Mouse (Mus musculus): ENCODE measurements around the gene Ube2f. TPM values are rescaled to one million over a fixed set of nuclear protein-coding genes. Genes with fewer than 3 reads are reported as not detected.
A peak's percentile ranks its signal among the peaks of the same experiment; 100 is the strongest.

The Ube2f gene
- polyA plus RNA-seq, 1 experiment from 2014 or later: 66.3 TPM

- Histone ChIP-seq H3K9ac (ENCODE audit: low read depth, low read length) (peak overlapping the region; percentile 52), H3K36me3 (ENCODE audit: control insufficient read depth, insufficient read depth) (no peaks in the 10 kb centered on the region), H3K4me3 (ENCODE audit: low read depth, low read length) (peak overlapping the region; percentile 37; the same call in 1 of the 2 replicates), H3K27ac (ENCODE audit: low read length) (peak overlapping the region; percentile 98), H3K4me2 (ENCODE audit: low read depth, low read length) (peak overlapping the region; percentile 97), H3K27me3 (ENCODE audit: control insufficient read depth, insufficient read depth, low read depth, low read length) (no peaks in the 10 kb centered on the region), H3K4me1 (ENCODE audit: control insufficient read depth, low read depth, low read length) (peaks cover 44% of the 10 kb centered on the region), H3K9me3 (replicated peaks; ENCODE audit: control insufficient read depth, low read length) (no peaks in the 10 kb centered on the region)
- ATAC-seq (ENCODE audit: low read depth): peak; percentile 54
- 45% methylated on average over 5 of the region's 5 CpGs for WGBS (ENCODE audit: insufficient replicate concordance)
Measured at GRCm38 (mm10) chr1:91248242-91248641, 1.9 kb upstream of the Ube2f start.

- peak overlapping the region; percentile 37 for H3K4me3 ChIP-seq (ENCODE audit: low read depth, low read length)
- no peaks in the 10 kb centered on the region for H3K9me3 ChIP-seq (replicated peaks; ENCODE audit: control insufficient read depth, low read length)
- peak overlapping the region; percentile 98 for H3K27ac ChIP-seq (ENCODE audit: low read length)
- peak overlapping the region; percentile 97 for H3K4me2 ChIP-seq (ENCODE audit: low read depth, low read length)
- 34% methylated on average over 4 of the region's 4 CpGs for WGBS (ENCODE audit: insufficient replicate concordance)
- no peaks in the 10 kb centered on the region for H3K36me3 ChIP-seq (ENCODE audit: control insufficient read depth, insufficient read depth)
- no peak for ATAC-seq (ENCODE audit: low read depth)
- peak overlapping the region; percentile 36; the same call in 1 of the 2 replicates for H3K9ac ChIP-seq (ENCODE audit: low read depth, low read length)
- H3K27me3 ChIP-seq (ENCODE audit: control insufficient read depth, insufficient read depth, low read depth, low read length): no peaks in the 10 kb centered on the region
- H3K4me1 ChIP-seq (ENCODE audit: control insufficient read depth, low read depth, low read length): peaks cover 50% of the 10 kb centered on the region
Measured at GRCm38 (mm10) chr1:91248970-91249369, 1.1 kb upstream of the Ube2f start.

- peaks cover 50% of the 10 kb centered on the region for H3K4me1 ChIP-seq (ENCODE audit: control insufficient read depth, low read depth, low read length)
- under 1% methylated on average over 64 of the region's 70 CpGs for WGBS (ENCODE audit: insufficient replicate concordance)
Measured at GRCm38 (mm10) chr1:91250415-91251147, 477 bp downstream of the Ube2f start.

GRCm38 (mm10) chr1:91251148-91251650 lies 1.1 kb downstream of the Ube2f start:
- peak overlapping the region; percentile 96 for H3K9ac ChIP-seq (ENCODE audit: low read depth, low read length)
- peaks cover 5% of the 10 kb centered on the region; the same call in 1 of the 2 replicates for H3K36me3 ChIP-seq (ENCODE audit: control insufficient read depth, insufficient read depth)
- ATAC-seq (ENCODE audit: low read depth): peak; percentile 3; the same call in 1 of the 2 replicates
- H3K4me1 ChIP-seq (ENCODE audit: control insufficient read depth, low read depth, low read length): peaks cover 50% of the 10 kb centered on the region
- H3K4me3 ChIP-seq (ENCODE audit: low read depth, low read length): peak overlapping the region; percentile 98
- H3K4me2 ChIP-seq (ENCODE audit: low read depth, low read length): peak overlapping the region; percentile 73
- H3K9me3 ChIP-seq (replicated peaks; ENCODE audit: control insufficient read depth, low read length): no peaks in the 10 kb centered on the region
- no peaks in the 10 kb centered on the region for H3K27me3 ChIP-seq (ENCODE audit: control insufficient read depth, insufficient read depth, low read depth, low read length)
- peak overlapping the region; percentile 92 for H3K27ac ChIP-seq (ENCODE audit: low read length)
- WGBS (ENCODE audit: insufficient replicate concordance): 12% methylated on average over 5 of the region's 5 CpGs

More at GRCm38 (mm10) chr1:91250415-91251147, 477 bp downstream of the Ube2f start:
- Histone ChIP-seq H3K27me3 (ENCODE audit: control insufficient read depth, insufficient read depth, low read depth, low read length) (no peaks in the 10 kb centered on the region), H3K9ac (ENCODE audit: low read depth, low read length) (peak overlapping the region; percentile 96), H3K4me3 (ENCODE audit: low read depth, low read length) (peak overlapping the region; percentile 98), H3K36me3 (ENCODE audit: control insufficient read depth, insufficient read depth) (peaks cover 5% of the 10 kb centered on the region; the same call in 1 of the 2 replicates), H3K27ac (ENCODE audit: low read length) (peak overlapping the region; percentile 92), H3K4me2 (ENCODE audit: low read depth, low read length) (peak overlapping the region; percentile 73), H3K9me3 (replicated peaks; ENCODE audit: control insufficient read depth, low read length) (no peaks in the 10 kb centered on the region)
- peak; percentile 25 for ATAC-seq (ENCODE audit: low read depth)

- H3K4me1 ChIP-seq (ENCODE audit: control insufficient read depth, low read depth, low read length): peaks cover 55% of the 10 kb centered on the region
Measured at GRCm38 (mm10) chr1:91251927-91252326, 1.8 kb downstream of the Ube2f start.

GRCm38 (mm10) chr1:91257918-91258317 lies 7.8 kb downstream of the Ube2f start:
- H3K27ac ChIP-seq (ENCODE audit: low read length): peak overlapping the region; percentile 25; the same call in 1 of the 2 replicates
- no peak for ATAC-seq (ENCODE audit: low read depth)
- peaks cover 19% of the 10 kb centered on the region for H3K4me1 ChIP-seq (ENCODE audit: control insufficient read depth, low read depth, low read length)
- no peak overlapping the region for H3K4me3 ChIP-seq (ENCODE audit: low read depth, low read length)
- H3K36me3 ChIP-seq (ENCODE audit: control insufficient read depth, insufficient read depth): peaks cover 5% of the 10 kb centered on the region; the same call in 1 of the 2 replicates
- H3K9me3 ChIP-seq (replicated peaks; ENCODE audit: control insufficient read depth, low read length): no peaks in the 10 kb centered on the region
- H3K27me3 ChIP-seq (ENCODE audit: control insufficient read depth, insufficient read depth, low read depth, low read length): no peaks in the 10 kb centered on the region
- no peak overlapping the region for H3K9ac ChIP-seq (ENCODE audit: low read depth, low read length)
- no peak overlapping the region for H3K4me2 ChIP-seq (ENCODE audit: low read depth, low read length)

More at GRCm38 (mm10) chr1:91251927-91252326, 1.8 kb downstream of the Ube2f start:
- Histone ChIP-seq H3K27ac (ENCODE audit: low read length) (peak overlapping the region; percentile 92), H3K4me2 (ENCODE audit: low read depth, low read length) (peak overlapping the region; percentile 73), H3K27me3 (ENCODE audit: control insufficient read depth, insufficient read depth, low read depth, low read length) (no peaks in the 10 kb centered on the region), H3K36me3 (ENCODE audit: control insufficient read depth, insufficient read depth) (peaks cover 5% of the 10 kb centered on the region; the same call in 1 of the 2 replicates), H3K4me3 (ENCODE audit: low read depth, low read length) (peak overlapping the region; percentile 98), H3K9ac (ENCODE audit: low read depth, low read length) (peak overlapping the region; percentile 96), H3K9me3 (replicated peaks; ENCODE audit: control insufficient read depth, low read length) (no peaks in the 10 kb centered on the region)
- peak; percentile 14 for ATAC-seq (ENCODE audit: low read depth)
- 22% methylated on average over 8 of the region's 8 CpGs for WGBS (ENCODE audit: insufficient replicate concordance)

- WGBS (ENCODE audit: insufficient replicate concordance): 76% methylated on average over 5 of the region's 5 CpGs
- Histone ChIP-seq H3K4me1 (ENCODE audit: control insufficient read depth, low read depth, low read length) (peaks cover 13% of the 10 kb centered on the region), H3K36me3 (ENCODE audit: control insufficient read depth, insufficient read depth) (no peaks in the 10 kb centered on the region; the same call in 1 of the 2 replicates), H3K9me3 (replicated peaks; ENCODE audit: control insufficient read depth, low read length) (no peaks in the 10 kb centered on the region), H3K4me2 (ENCODE audit: low read depth, low read length) (no peak overlapping the region), H3K9ac (ENCODE audit: low read depth, low read length) (no peak overlapping the region), H3K27ac (ENCODE audit: low read length) (no peak overlapping the region), H3K27me3 (ENCODE audit: control insufficient read depth, insufficient read depth, low read depth, low read length) (no peaks in the 10 kb centered on the region), H3K4me3 (ENCODE audit: low read depth, low read length) (no peak overlapping the region)
- ATAC-seq (ENCODE audit: low read depth): no peak
Measured at GRCm38 (mm10) chr1:91259794-91260193, 9.7 kb downstream of the Ube2f start.

- peaks cover 3% of the 10 kb centered on the region for H3K4me1 ChIP-seq (ENCODE audit: control insufficient read depth, low read depth, low read length)
- peaks cover 8% of the 10 kb centered on the region for H3K36me3 ChIP-seq (ENCODE audit: control insufficient read depth, insufficient read depth)
- no peak overlapping the region for H3K4me3 ChIP-seq (ENCODE audit: low read depth, low read length)
- H3K9me3 ChIP-seq (replicated peaks; ENCODE audit: control insufficient read depth, low read length): no peaks in the 10 kb centered on the region
- H3K27ac ChIP-seq (ENCODE audit: low read length): no peak overlapping the region
- H3K4me2 ChIP-seq (ENCODE audit: low read depth, low read length): no peak overlapping the region
- no peak for ATAC-seq (ENCODE audit: low read depth)
- WGBS (ENCODE audit: insufficient replicate concordance): 86% methylated on average over 7 of the region's 7 CpGs
- H3K27me3 ChIP-seq (ENCODE audit: control insufficient read depth, insufficient read depth, low read depth, low read length): no peaks in the 10 kb centered on the region
- no peak overlapping the region for H3K9ac ChIP-seq (ENCODE audit: low read depth, low read length)
Measured at GRCm38 (mm10) chr1:91262508-91262907, 12.4 kb downstream of the Ube2f start.

GRCm38 (mm10) chr1:91272260-91272659 lies 22.2 kb downstream of the Ube2f start:
- Histone ChIP-seq H3K4me2 (ENCODE audit: low read depth, low read length) (no peak overlapping the region), H3K4me1 (ENCODE audit: control insufficient read depth, low read depth, low read length) (no peaks in the 10 kb centered on the region; the same call in 1 of the 2 replicates), H3K27ac (ENCODE audit: low read length) (no peak overlapping the region), H3K27me3 (ENCODE audit: control insufficient read depth, insufficient read depth, low read depth, low read length) (no peaks in the 10 kb centered on the region), H3K9me3 (replicated peaks; ENCODE audit: control insufficient read depth, low read length) (no peaks in the 10 kb centered on the region), H3K9ac (ENCODE audit: low read depth, low read length) (no peak overlapping the region), H3K4me3 (ENCODE audit: low read depth, low read length) (no peak overlapping the region), H3K36me3 (ENCODE audit: control insufficient read depth, insufficient read depth) (peaks cover 11% of the 10 kb centered on the region)
- WGBS (ENCODE audit: insufficient replicate concordance): 93% methylated on average over 2 of the region's 2 CpGs
- 0 out of 2 replicates have a peak, but pooled peaks have one; percentile 32 for ATAC-seq (ENCODE audit: low read depth)

All from liver, embryonic 16.5 days (tissue).